Mouse (Mus musculus) heart, adult 2 months (tissue): Measurements from ENCODE around the gene Hsd17b14.

Experiments
- CTCF ChIP-seq: fragments of 200-600 bp; IDR thresholded peaks from 2 replicates; pipeline ENCODE4 v1.8.1; 2022; ENCODE audit warnings: antibody characterized with exemption, mild to moderate bottlenecking, moderate library complexity
- EP300 ChIP-seq: fragments of 200-500 bp; IDR thresholded peaks from 2 replicates; pipeline ENCODE4 v1.6.1; 2011; ENCODE audit warnings: low read depth, low read length, control low read depth; ENCODE audit not compliant: insufficient read depth

DNA sequence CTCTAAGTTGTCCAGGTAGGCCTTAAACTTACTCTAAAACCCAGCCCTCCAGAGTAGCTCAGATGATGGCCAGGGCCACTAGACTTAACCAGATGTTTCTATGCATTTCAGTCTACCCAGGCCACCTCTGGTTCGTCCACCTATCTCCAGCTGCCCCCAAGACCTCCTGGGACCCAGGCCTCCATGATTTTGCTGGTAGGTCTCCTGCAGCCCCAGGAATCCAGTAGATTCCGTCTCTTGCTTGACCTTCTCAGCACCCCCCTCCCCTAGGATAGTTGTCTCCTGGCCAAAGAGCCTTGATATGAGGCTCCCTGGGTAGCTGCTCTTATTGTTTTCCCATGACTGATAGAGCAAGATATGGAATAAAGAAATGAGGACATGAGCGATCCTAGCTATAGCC lies 15.6 kb upstream of the Hsd17b14 start:
- TF ChIP-seq EP300 = no peak
- TF ChIP-seq CTCF = no peak; the same call in 1 of the 2 replicates
